Mouse (Mus musculus) thymus, adult 2 months (tissue): ENCODE results near the gene Sema7a.

ENCODE experiments used
- CTCF ChIP-seq: fragments of 200-500 bp; IDR thresholded peaks from 2 replicates; pipeline ENCODE4 v1.5.1; 2012; ENCODE audit warnings: mild to moderate bottlenecking, control low read depth, low read length, moderate library complexity, borderline replicate concordance; ENCODE audit not compliant: control insufficient read depth, poor library complexity, insufficient read depth; ENCODE audit errors: extremely low read depth
- POLR2A ChIP-seq: fragments of 200-500 bp; IDR thresholded peaks from 2 replicates; pipeline ENCODE4 v1.6.1; 2012; ENCODE audit warnings: mild to moderate bottlenecking, low read length, control low read depth, moderate library complexity; ENCODE audit not compliant: control insufficient read depth, poor library complexity, insufficient read depth; ENCODE audit errors: extremely low read depth

- TF ChIP-seq CTCF (no peak), POLR2A (no peak)
These were observed 6.1 kb downstream of the Sema7a start for GRCm38 (mm10) chr9:57945771-57946616.
